ENCODE assay signal across 8 mouse cellular contexts in the genomic region with DNA sequence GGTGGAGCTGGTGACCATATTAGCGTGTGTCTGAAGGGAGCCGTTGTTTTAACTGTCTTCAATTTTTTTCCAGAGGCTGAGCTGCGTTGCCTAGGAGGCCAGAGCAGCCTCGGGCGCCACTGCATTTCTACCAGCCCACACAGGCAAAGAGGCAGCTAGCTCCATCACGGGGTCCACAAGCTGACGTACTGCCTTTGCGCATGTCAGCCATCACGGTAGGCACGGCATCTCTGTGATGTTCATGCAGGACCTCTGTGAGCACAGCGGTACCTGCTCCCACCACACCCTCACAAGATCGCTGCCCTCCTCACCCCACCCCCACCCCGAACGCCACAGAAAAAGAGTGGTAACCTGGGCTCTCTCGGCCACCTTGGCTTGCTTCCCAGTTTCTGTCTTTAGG.
DNase-seq lines count a peak whose midpoint lies in the region; TF ChIP-seq lines count a peak whose summit lies in the region.

No protein-coding gene starts in this region.

- H3K27ac ChIP-seq in layer of hippocampus, adult 2 months = peak overlapping the region; percentile 65
- H3K27ac ChIP-seq in gastrocnemius, adult 2 months = no peak overlapping the region

- DNase-seq in layer of hippocampus, adult 2 months (ENCODE audit: low spot score in 2 of 2) = peak; percentile 46 to 49
- DNase-seq in layer of hippocampus, adult 11-12 months (ENCODE audit: low spot score) = no peak
- DNase-seq in brain, embryonic 14.5 days (ENCODE audit: low read depth) = peak; percentile 22
- peak; percentile 53 for DNase-seq in induced T-regulatory cell, adult 2 months (ENCODE audit: low read depth)
- DNase-seq in right cerebral cortex, postnatal 36 days (ENCODE audit: low spot score in 2 of 2) = peak; percentile 48 to 70
- DNase-seq in gastrocnemius, adult 2 months = no peak
- DNase-seq in kidney, postnatal 4 days = no peak
- DNase-seq in embryo, embryonic 11 days = no peak

- no peak overlapping the region for H3K4me3 ChIP-seq in layer of hippocampus, adult 2 months
- H3K4me3 ChIP-seq in gastrocnemius, adult 2 months = no peak overlapping the region

- TF ChIP-seq CTCF in layer of hippocampus, adult 2 months (conservative IDR thresholded peaks at IDR 0.05) = no peak
- TF ChIP-seq CTCF in brain, embryonic 14.5 days (IDR thresholded peaks at IDR 0.05; ENCODE audit: borderline replicate concordance, extremely low read depth, insufficient read depth, insufficient read length) = no peak
- no peak for TF ChIP-seq CTCF in gastrocnemius, adult 2 months (IDR thresholded peaks at IDR 0.05)

- intact Hi-C loops in gastrocnemius, adult 2 months (cut with DNase I) = no loop called here

- TF ChIP-seq POLR2A in brain, embryonic 14.5 days (IDR thresholded peaks at IDR 0.05; ENCODE audit: borderline replicate concordance, extremely low read depth, insufficient read depth, insufficient read length, poor library complexity, severe bottlenecking) = no peak

Comparison
In these comparisons a context has a peak if more than half of its experiments do, and no peak if none do; other contexts are left out.
1. DNase-seq: peak in layer of hippocampus, adult 2 months (2 of 2), brain, embryonic 14.5 days (single experiment), induced T-regulatory cell, adult 2 months (single experiment) and right cerebral cortex, postnatal 36 days (2 of 2); none in layer of hippocampus, adult 11-12 months (single experiment), gastrocnemius, adult 2 months (single experiment), kidney, postnatal 4 days (0 of 2) and embryo, embryonic 11 days (single experiment).